Mouse (Mus musculus) liver, embryonic 12.5 days (tissue): ENCODE data around the gene Cdc6. TPM values are rescaled to one million over a fixed set of nuclear protein-coding genes. Genes with fewer than 3 reads are reported as not detected.
A peak's percentile ranks its signal among the peaks of the same experiment; 100 is the strongest.

Experiments used
- ATAC-seq: fragments of 200-750 bp; cut with Nextera tagmentation; 2 replicates; pipeline ENCODE4 v1.8.0; 2017; ENCODE audit warnings: moderate number of reproducible peaks, mild to moderate bottlenecking, moderate library complexity
- H3K27ac ChIP-seq: fragments of 300-500 bp; sonication (generic); 2 replicates; pipeline ENCODE4 v1.5.1; 2016; ENCODE audit warnings: mild to moderate bottlenecking
- H3K27me3 ChIP-seq: fragments of 300-500 bp; sonication (generic); replicated peaks from 2 replicates; pipeline ENCODE4 v1.6.1; 2016; ENCODE audit warnings: mild to moderate bottlenecking, moderate library complexity
- H3K36me3 ChIP-seq: fragments of 300-500 bp; sonication (generic); 2 replicates; pipeline ENCODE4 v1.6.1; 2016; ENCODE audit warnings: mild to moderate bottlenecking, moderate library complexity
- H3K4me1 ChIP-seq: fragments of 300-500 bp; sonication (generic); 2 replicates; pipeline ENCODE4 v1.6.1; 2016
- H3K4me2 ChIP-seq: fragments of 300-500 bp; sonication (generic); 2 replicates; pipeline ENCODE4 v1.6.1; 2016; ENCODE audit warnings: mild to moderate bottlenecking, moderate library complexity
- H3K4me3 ChIP-seq: fragments of 300-500 bp; sonication (generic); 2 replicates; pipeline ENCODE4 v1.5.1; 2016; ENCODE audit warnings: mild to moderate bottlenecking, moderate library complexity
- H3K9ac ChIP-seq: fragments of 300-500 bp; sonication (generic); 2 replicates; pipeline ENCODE4 v1.6.1; 2016; ENCODE audit warnings: mild to moderate bottlenecking, moderate library complexity
- H3K9me3 ChIP-seq: fragments of 300-500 bp; sonication (generic); replicated peaks from 2 replicates; pipeline ENCODE4 v1.6.1; 2016; ENCODE audit warnings: mild to moderate bottlenecking, moderate library complexity
- WGBS: fragments of 180-500 bp; shearing (Covaris S2); methylation state at CpG from one replicate; pipeline ENCODE4 v1.1.7; 2016; ENCODE audit not compliant: insufficient replicate concordance; 5-methylcytosine and 5-hydroxymethylcytosine counted together
- polyA plus RNA-seq: library from polyadenylated mRNA; unstranded; fragments of >200 nt; fragmentation: Nextera tagmentation; extraction: Ambion mirVana; gene quantifications from 2 replicates; pipeline ENCODE4 v1.2.1, GENCODE M21; 2016

Cdc6 gene
- polyA plus RNA-seq, 1 experiment from 2014 or later, result 86.5 TPM

- peak overlapping the region; percentile 57; the same call in 1 of the 2 replicates for H3K27ac ChIP-seq
- ATAC-seq, result 0 out of 2 replicates have a peak, but pooled peaks have one; percentile 9
- no peak overlapping the region for H3K4me3 ChIP-seq
- peaks cover 78% of the 10 kb centered on the region for H3K4me1 ChIP-seq
- H3K4me2 ChIP-seq, result peak overlapping the region; percentile 9
- H3K9me3 ChIP-seq, result no peaks in the 10 kb centered on the region
- WGBS, result 33% methylated on average over 12 of the region's 12 CpGs
- peaks cover 42% of the 10 kb centered on the region for H3K36me3 ChIP-seq
- 0 out of 2 replicates have a peak overlapping the region, but pooled peaks have one; percentile 1 for H3K9ac ChIP-seq
- H3K27me3 ChIP-seq, result peaks cover 44% of the 10 kb centered on the region
These were observed 18.3 kb downstream of the Cdc6 start for GRCm38 (mm10) chr11:98925868-98926311.

GRCm38 (mm10) chr11:98926553-98926952, 19.0 kb downstream of the Cdc6 start:
- Histone ChIP-seq H3K9ac (no peak overlapping the region), H3K4me3 (no peak overlapping the region), H3K27me3 (peaks cover 50% of the 10 kb centered on the region), H3K4me2 (no peak overlapping the region), H3K9me3 (no peaks in the 10 kb centered on the region), H3K36me3 (peaks cover 35% of the 10 kb centered on the region), H3K4me1 (peaks cover 85% of the 10 kb centered on the region), H3K27ac (no peak overlapping the region)
- ATAC-seq, result no peak
- 72% methylated on average over 7 of the region's 7 CpGs for WGBS

GRCm38 (mm10) chr11:98927438-98928076, 20.0 kb downstream of the Cdc6 start, which contains the start of gene Rara:
TSS of gene Rara (plus strand) at chr11:98927818.
- Histone ChIP-seq H3K9me3 (no peaks in the 10 kb centered on the region), H3K4me3 (peak within 1 kb of the TSS; percentile 47), H3K27me3 (peaks cover 60% of the 10 kb centered on the region), H3K4me2 (peak within 1 kb of the TSS; percentile 61), H3K36me3 (peaks cover 25% of the 10 kb centered on the region), H3K4me1 (peaks cover 87% of the 10 kb centered on the region), H3K27ac (no peak within 1 kb of the TSS), H3K9ac (no peak within 1 kb of the TSS)
- WGBS, result 18% methylated on average over 21 of the region's 21 CpGs
- ATAC-seq, result no peak

GRCm38 (mm10) chr11:98928186-98928893, 20.7 kb downstream of the Cdc6 start:
- Histone ChIP-seq H3K36me3 (peaks cover 17% of the 10 kb centered on the region), H3K4me2 (peak overlapping the region; percentile 61), H3K4me1 (peaks cover 86% of the 10 kb centered on the region), H3K9me3 (no peaks in the 10 kb centered on the region), H3K9ac (no peak overlapping the region), H3K4me3 (peak overlapping the region; percentile 47), H3K27ac (no peak overlapping the region), H3K27me3 (peaks cover 68% of the 10 kb centered on the region)
- ATAC-seq, result no peak
- WGBS, result 27% methylated on average over 11 of the region's 12 CpGs

GRCm38 (mm10) chr11:98929503-98929902, 21.9 kb downstream of the Cdc6 start:
- no peak overlapping the region for H3K27ac ChIP-seq
- no peak overlapping the region for H3K4me3 ChIP-seq
- peaks cover 80% of the 10 kb centered on the region for H3K27me3 ChIP-seq
- 29% methylated on average over 9 of the region's 9 CpGs for WGBS
- no peaks in the 10 kb centered on the region for H3K9me3 ChIP-seq
- no peak overlapping the region for H3K4me2 ChIP-seq
- ATAC-seq, result no peak
- H3K36me3 ChIP-seq, result 0 out of 2 replicates have a peak, but pooled peaks cover 6% of the 10 kb centered on the region
- H3K4me1 ChIP-seq, result peaks cover 75% of the 10 kb centered on the region
- no peak overlapping the region for H3K9ac ChIP-seq

- no peak for ATAC-seq
- Histone ChIP-seq H3K4me2 (no peak overlapping the region), H3K9ac (no peak overlapping the region; the same call in 1 of the 2 replicates), H3K36me3 (no peaks in the 10 kb centered on the region), H3K9me3 (no peaks in the 10 kb centered on the region), H3K4me1 (peaks cover 68% of the 10 kb centered on the region), H3K27ac (peak overlapping the region; percentile 45), H3K4me3 (no peak overlapping the region), H3K27me3 (peaks cover 86% of the 10 kb centered on the region)
- 43% methylated on average over 7 of the region's 7 CpGs for WGBS
These were observed 22.6 kb downstream of the Cdc6 start for GRCm38 (mm10) chr11:98930127-98930601.

- peak overlapping the region; percentile 7; the same call in 1 of the 2 replicates for H3K4me2 ChIP-seq
- H3K27ac ChIP-seq, result peak overlapping the region; percentile 45; the same call in 1 of the 2 replicates
- H3K36me3 ChIP-seq, result no peaks in the 10 kb centered on the region
- 22% methylated on average over 10 of the region's 10 CpGs for WGBS
- H3K9me3 ChIP-seq, result no peaks in the 10 kb centered on the region
- ATAC-seq, result no peak
- no peak overlapping the region for H3K4me3 ChIP-seq
- H3K4me1 ChIP-seq, result peaks cover 63% of the 10 kb centered on the region
- peaks cover 93% of the 10 kb centered on the region for H3K27me3 ChIP-seq
- H3K9ac ChIP-seq, result no peak overlapping the region
These were observed 23.3 kb downstream of the Cdc6 start for GRCm38 (mm10) chr11:98930773-98931512.

- 26% methylated on average over 7 of the region's 7 CpGs for WGBS
These were observed 24.1 kb downstream of the Cdc6 start for GRCm38 (mm10) chr11:98931513-98932292.

GRCm38 (mm10) chr11:98932293-98933091, 24.9 kb downstream of the Cdc6 start:
- Histone ChIP-seq H3K9me3 (no peaks in the 10 kb centered on the region), H3K9ac (no peak overlapping the region), H3K4me3 (no peak overlapping the region), H3K4me1 (peaks cover 69% of the 10 kb centered on the region), H3K4me2 (0 out of 2 replicates have a peak overlapping the region, but pooled peaks have one; percentile 9), H3K27me3 (peaks cover 99% of the 10 kb centered on the region), H3K27ac (no peak overlapping the region), H3K36me3 (no peaks in the 10 kb centered on the region)
- no peak for ATAC-seq
- 28% methylated on average over 19 of the region's 19 CpGs for WGBS

More at GRCm38 (mm10) chr11:98931513-98932292, 24.1 kb downstream of the Cdc6 start:
- no peaks in the 10 kb centered on the region for H3K36me3 ChIP-seq
- no peak overlapping the region for H3K4me3 ChIP-seq
- H3K27me3 ChIP-seq, result peaks cover 96% of the 10 kb centered on the region
- no peaks in the 10 kb centered on the region for H3K9me3 ChIP-seq
- no peak overlapping the region for H3K4me2 ChIP-seq
- no peak for ATAC-seq
- peak overlapping the region; percentile 5; the same call in 1 of the 2 replicates for H3K27ac ChIP-seq
- peaks cover 63% of the 10 kb centered on the region for H3K4me1 ChIP-seq
- H3K9ac ChIP-seq, result no peak overlapping the region

- H3K27ac ChIP-seq, result no peak overlapping the region
- WGBS, result 41% methylated on average over 9 of the region's 9 CpGs
- 0 out of 2 replicates have a peak overlapping the region, but pooled peaks have one; percentile 9 for H3K4me2 ChIP-seq
- H3K9me3 ChIP-seq, result no peaks in the 10 kb centered on the region
- H3K36me3 ChIP-seq, result no peaks in the 10 kb centered on the region
- peaks cover 70% of the 10 kb centered on the region for H3K4me1 ChIP-seq
- H3K9ac ChIP-seq, result no peak overlapping the region
- no peak overlapping the region for H3K4me3 ChIP-seq
- no peak for ATAC-seq
- peaks cover 99% of the 10 kb centered on the region for H3K27me3 ChIP-seq
These were observed 25.6 kb downstream of the Cdc6 start for GRCm38 (mm10) chr11:98933151-98933550.
